Mouse (Mus musculus) urinary bladder, postnatal 14 days (tissue): ENCODE data around the gene Fancd2.

Experiments
- DNase-seq: peaks from one replicate; pipeline ENCODE4 v3.0.0; 2021; ENCODE audit warnings: low spot score

Fancd2 gene

DNA sequence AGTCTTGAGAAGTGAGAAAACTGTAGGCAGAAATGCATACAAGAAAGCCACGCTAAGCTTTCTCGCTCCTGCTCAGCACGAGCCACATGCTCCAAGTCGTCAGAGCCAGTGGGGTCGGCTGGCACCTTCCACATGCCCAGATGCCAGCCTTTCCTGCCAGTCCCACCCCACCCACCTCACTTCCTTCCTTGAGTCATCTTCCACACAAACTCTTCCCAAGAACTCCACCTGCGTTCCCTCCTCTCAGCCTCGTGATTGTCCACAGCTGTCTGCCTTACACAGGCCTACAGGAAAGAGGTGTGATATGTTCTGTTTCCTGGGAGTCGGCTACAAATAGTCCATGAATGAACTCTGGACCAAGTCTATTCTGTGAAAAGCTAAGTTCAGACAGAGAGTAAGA lies 8.1 kb upstream of the Fancd2 start:
- DNase-seq, result no peak

DNA sequence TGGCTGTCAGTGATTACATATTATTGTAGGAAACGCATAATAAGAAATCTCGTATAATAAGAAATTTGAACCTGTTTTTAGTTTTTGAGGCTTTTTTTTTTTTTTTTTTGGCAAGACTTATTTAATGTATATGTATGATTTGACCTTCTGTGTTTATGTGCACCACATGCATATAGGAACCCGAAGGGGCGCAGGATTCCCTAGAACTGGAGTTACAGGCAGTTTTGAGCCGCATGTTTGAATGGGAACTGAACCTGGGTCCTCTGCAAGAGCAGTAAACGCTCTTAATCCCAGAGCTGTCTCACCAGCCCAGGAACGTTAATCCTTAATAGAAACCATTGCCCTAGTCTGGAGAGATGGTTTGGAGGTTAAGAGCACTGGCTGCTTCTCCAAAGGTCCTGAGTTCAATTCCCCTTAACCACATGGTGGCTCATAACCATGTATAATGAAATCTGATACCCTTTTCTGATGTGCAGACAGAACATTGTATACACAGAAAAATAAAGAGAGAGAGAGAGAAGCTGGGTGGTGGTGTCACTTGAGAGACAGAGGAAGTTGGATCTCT lies 440 bp downstream of the Fancd2 start:
- DNase-seq, result no peak

DNA sequence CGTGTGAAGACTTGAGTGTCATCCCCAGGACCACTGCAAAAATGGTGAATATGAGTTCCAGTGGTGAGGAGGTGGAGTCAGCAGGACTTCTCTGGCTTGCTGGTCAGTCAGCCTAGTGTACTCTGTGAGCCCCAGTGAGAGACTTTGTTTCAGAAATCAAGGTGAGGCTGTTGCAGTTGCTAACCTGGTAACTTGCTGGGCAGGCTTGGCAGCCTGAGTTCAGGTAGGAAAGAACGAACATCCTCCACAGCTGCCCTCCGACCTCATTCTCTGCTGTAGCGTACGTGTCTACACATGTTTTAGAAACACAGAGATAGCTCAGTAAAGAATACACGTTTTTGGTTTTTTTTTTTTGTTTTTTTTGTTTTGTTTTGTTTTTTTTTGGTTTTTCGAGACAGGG lies 3.4 kb downstream of the Fancd2 start:
- peak; percentile 63 for DNase-seq

DNA sequence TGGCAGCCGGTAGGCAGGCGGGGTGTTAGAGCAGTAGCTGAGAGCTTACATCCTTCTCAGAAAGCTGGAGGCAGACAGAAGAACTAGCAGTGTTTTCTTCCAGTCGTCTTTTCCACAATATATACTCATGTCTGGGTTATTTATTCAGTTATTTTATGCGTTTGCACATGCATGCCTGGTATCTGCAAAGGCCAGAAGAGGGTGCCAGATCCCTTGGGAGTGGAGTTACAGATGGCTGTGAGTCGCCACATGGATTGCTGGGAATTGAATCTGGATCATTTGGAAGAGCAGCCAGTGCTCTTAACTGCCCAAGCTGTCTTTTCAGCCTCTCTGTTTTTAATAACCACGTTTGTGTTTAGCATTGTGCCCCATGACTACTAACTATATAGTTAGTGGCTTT lies 10.1 kb downstream of the Fancd2 start:
- no peak for DNase-seq

DNA sequence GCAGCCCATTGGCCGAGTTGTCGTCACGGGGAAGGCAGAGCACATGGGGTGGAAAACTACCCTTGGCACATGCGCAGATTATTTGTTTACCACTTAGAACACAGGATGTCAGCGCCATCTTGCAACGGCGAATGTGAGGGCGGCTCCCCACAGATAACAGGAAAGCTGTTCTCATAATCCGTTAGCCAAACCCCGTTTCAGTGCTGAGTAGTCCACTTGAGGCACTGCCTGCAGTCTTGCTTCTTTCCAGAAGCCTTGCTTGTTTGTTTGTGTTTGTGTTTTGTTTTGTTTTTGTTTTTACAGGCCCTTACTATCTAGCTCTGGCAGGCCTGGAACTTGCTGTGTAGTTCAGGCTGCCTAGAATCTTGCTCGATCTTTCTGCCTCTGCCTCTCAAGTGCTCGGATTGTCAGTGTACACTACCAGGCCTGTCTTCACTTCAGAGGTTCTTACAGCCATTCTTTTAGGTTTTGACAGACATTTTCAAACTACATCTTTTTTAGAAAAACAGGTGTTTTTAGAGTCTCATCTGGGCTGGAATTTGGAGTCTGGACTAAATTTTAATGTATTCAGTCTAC lies 12.5 kb downstream of the Fancd2 start:
- no peak for DNase-seq

DNA sequence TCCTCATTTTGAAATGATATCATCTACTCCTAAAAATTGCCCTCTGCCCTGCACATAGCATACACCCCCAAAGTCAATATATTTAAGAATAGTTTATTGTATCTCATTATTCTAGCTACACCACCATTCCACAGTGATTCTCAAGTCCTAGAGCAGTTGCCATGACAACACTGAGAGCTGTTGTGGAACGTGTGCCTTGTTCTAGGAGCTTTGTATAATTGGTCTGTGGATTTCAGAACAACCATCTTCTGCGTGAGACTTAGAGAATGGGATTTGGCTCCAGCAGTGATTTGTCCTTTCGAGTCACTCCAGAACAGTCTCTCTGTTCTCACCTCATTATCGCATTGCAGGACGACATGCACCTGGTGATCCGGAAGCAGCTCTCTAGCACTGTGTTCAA lies 28.3 kb downstream of the Fancd2 start:
- DNase-seq, result no peak

DNA sequence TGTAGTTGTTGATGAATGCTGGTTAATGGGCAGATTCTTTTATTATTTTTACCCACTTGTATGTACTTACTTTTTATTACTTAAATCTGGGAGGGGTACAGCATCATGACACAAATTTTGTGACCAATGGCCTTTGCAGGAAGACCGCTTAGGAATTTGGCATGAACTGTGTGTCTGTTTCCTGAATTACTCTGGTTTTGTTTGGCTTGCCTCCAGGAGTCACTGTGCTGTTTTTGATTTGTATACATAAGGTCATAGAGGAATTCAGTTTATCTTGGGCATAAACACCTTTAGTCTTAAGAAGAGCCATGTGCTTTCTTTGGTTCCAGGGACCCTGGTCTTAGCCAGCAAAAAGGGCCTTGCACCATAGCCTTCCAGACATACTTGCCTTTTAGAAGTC lies 33.1 kb downstream of the Fancd2 start:
- no peak for DNase-seq

DNA sequence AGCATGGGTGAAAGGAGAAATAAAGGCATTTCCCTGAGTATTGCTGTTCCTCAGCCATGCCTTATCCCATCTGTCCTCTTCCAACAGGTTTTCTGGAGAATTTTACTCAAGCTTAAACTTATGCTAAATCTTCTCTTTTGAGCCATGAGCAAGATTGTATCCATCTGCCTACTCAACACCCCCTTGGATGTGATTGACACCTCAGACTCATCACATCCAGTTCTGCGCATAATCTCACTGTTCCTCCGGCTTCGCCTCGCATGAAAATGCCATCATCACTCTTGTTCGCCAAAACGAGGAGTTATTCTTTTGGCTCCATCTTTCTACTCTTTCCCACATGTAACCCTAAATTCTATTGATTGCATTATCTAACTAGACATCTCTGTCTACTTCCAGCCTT lies 44.6 kb downstream of the Fancd2 start:
- no peak for DNase-seq

DNA sequence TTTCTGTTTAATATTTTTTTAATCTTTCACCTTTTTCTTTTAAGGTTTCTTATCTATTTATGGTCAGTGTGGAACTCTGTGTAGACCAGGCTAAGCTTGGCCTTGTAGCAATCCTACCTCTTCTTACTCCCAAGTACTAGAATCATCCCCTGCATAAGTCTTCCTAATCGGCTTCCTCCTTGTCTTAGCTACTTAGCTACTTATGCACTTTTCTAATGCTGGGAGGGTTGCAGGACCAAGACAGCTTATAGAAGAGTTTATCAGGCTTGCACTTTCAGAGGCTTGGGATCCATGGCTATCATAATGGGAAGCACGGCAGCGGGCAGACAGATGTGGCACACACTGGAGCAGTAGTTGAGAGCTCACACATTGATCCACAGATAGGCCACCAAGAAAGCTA lies 47.8 kb downstream of the Fancd2 start:
- no peak for DNase-seq

DNA sequence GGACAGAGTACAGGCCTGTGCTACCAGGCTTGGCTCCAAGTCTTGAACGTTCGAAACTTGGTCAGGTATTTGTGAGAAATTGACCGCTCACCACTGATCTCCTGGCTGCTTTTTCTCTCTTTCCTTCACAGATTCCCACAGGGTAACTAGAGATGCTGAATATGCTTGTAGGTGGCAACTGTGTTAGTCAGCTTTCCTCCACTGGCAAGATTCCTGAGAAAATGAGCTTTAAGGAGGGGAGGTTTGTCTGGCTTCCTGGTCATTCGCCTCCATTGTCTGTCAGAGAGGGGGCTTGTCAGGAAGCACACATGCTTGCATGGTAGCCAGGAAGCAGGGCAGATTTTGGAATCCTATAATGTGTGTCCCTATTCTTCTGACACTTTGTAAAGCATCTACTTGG lies 51.5 kb downstream of the Fancd2 start:
- no peak for DNase-seq

DNA sequence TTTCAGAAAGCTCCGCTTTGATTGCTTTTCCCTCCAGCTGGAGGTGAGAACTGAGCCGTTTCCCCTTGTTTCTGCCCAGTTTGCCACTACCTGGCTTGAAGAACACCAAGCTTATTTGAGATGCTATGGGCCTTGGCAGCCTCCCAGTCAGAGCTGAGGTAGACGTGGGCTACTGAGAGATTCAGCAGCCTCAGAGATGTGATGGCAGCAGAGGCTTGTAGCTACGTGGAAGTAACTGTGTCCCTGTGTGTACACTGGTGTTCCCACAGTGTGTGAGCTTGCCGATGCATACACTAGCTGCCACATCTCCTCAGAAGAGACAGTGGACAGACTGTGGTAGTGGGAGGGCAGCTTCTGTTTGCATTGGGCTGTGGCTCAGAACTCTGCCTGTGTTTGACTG lies 53.6 kb downstream of the Fancd2 start:
- DNase-seq, result no peak

DNA sequence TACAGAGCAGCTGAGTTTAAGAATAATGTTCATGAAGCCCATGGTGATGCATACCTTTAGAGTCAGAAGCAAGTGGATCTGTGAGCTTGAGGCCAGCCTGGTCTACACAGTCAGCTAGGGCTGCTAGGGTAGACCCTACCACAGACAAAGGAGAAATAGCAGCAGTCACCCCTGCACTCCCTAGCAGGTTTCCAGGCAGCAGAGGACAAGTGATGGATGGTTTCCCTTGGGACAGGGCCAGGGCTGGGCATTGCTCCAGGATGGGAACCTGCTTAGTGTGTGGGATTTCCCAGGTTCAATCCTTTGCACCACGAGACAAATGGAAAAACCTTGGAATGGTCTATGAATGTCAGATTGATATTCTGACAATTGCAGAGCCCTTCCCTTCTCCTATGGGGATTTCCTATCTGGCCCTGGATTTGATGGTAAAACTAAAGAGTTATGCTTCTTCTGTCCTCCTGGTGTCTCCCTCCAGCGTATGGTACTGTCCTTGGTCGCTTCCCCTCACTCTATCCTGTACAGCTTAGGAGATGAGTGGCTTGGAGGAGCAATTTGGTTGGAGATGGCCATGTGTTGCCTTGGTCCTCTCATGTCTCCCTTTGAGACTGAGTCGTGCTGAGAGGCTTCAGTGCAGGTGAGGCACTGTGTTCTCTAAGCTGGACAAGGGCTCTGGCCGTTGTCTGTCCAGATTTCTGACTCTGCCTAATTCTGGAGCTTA lies 55.1 kb downstream of the Fancd2 start:
- DNase-seq, result no peak

DNA sequence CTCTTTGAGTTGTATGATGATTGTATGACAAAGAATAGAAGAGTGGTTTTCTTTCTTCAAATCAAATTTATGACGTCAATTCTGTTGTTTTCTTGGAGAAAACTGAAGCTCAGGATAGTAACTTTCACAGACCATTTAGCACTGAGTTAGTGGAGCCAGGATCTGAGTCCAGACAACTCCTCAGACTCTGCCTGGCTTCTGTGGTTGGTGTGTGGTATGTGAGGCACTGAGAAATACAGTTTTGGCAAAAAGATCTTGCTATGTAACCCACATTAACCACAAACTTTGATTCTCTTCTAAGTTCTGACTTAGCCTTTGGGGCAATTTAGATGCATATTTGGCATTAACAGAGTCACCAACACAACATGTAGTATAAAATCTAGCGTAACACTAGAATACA lies 61.2 kb downstream of the Fancd2 start:
- no peak for DNase-seq

DNA sequence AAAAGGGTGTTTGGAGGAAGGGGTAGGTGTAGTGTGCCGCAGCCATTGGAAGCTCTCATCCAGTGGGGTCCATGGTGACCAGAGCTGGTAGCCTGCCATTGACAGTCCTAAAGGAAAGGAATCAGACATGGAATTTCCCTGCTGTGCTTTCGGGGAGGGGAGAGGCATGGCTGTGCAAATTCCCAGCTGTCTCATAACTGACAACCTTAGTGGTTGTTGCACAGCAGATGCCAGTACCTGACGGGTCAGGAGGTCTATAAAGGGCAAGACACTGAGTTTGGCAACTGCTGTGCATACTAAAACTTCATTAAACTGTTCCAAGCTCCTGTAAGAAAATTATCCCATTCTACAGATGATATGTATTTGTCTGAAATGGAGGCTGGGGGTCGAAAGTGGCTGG lies 66.5 kb downstream of the Fancd2 start:
- DNase-seq, result no peak

DNA sequence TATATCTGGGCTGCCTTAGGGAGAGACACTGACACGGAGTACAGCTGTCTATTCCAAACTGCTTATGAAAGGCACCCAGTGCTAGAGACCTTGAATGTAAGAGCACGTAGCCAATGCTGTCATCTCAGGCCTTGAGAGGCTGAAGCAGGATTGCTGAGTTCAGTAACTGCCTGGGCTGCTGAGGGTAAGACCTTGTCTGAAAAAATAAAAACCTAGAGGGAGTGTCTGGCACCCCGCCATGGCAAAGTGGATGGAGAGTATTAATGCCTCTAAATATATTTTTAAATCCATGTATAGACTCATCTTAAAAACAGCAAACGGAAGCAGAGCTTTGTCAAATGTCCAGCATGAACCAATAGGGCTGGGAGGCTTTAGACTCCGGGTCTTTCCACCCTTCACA lies 68.4 kb downstream of the Fancd2 start:
- DNase-seq, result no peak

DNA sequence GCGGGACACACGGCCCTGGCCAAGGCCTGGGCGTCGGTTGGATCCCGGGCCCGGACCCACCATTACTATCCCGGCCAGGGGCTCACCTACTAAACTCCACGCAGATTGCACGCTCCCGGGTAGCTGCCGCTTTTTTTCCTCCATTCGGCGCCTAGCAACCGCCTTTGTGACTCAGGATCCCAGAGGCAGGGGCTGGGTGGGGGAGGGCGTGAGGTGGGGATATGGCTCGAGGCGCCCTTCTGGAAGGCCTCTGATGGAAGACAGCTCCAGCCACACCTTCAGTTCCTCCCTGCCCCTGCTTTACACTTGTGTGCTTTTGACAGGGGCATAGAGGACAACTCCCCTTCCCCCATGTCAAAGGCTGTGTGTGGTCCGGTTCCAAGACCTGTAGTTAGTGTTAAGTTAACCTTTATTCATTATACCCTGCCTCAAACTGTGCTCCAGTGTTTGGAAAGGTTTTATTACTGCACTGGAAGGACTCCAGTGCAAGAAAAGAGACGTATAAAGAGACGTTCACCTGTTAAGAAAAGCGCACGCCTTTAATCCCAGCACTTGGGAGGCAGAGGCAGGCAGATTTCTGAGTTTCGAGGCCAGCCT lies 69.2 kb downstream of the Fancd2 start, which contains the start of gene Fancd2os:
TSS of gene Fancd2os (minus strand) at position 173 of the 597 bp plus-strand sequence.
- DNase-seq, result no peak

DNA sequence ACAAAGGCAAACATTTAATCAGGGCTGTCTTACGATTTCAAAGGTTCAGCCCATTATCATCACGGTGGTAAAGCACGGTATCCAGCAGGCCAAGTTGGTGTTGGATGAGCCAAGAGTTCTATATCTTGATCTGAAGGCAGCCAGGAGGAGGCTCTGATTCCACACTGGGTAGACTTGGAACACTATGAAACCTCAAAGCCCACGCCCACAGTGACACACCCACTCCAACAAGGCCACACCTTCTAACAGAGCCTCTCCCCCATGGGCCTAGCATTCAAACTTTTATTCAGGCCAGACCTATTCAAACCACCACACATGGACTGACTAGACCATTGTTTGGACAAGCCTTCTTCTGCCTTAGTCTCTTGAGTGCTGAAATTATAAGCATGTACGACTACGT lies 71.3 kb downstream of the Fancd2 start:
- DNase-seq, result no peak

DNA sequence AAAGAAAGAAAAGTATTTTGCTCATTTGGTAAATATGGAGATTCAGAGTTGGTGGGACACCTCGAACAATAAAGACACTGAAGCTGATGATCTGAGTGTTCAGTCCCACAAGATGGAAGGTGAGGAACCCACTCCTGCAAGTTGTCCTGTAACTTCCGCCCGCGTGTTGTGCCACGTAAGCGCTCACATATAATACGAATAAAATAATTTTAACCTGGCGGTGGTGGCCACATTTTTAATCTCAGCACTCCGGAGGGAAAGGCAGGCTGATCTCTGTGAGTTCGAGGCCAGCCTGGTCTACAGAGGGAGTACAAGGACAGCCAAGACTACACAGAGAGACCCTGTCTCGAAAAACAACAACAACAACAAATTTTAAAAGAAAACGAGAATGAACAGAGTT lies 72.5 kb downstream of the Fancd2 start:
- no peak for DNase-seq

DNA sequence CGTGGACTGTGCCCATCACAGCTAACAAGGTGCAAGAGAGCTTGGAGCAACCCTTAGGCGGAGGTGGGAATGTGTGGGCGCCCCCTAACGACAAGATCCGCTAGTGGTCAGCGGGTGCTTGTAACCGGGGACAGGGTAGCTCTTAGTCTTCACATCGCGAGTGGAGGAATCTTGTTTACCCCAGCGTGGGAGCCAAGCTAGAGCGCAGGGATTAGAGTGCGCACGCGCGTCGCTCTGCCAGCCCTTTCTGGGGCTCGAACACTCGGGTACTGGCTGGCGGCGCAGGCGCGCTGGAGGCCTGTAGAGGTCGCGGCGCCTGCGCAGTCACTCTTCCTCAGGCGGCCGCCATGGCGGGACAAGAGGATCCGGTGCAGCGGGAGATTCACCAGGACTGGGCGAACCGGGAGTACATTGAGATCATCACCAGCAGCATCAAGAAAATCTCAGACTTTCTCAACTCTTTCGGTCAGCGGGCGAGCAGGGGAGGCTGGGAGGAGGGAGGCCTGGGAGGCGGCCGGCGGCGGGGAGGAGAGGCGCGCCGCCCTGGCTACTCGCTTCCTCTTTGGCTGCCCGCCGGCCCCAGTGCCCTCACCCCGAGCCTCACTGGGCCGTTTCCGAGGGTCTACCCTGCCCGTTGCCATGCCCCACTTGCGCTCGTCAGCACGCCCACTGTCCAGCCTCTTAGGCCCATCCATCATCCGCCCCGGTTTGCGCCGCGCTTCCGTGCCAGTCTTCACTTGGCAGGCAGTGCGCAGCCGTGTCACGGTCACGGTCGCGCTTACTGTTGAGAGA lies 73.1 kb downstream of the Fancd2 start, which contains the start of gene Brk1:
TSS of gene Brk1 (plus strand) at position 341 of the 792 bp plus-strand sequence.
- peak; percentile 89 for DNase-seq

DNA sequence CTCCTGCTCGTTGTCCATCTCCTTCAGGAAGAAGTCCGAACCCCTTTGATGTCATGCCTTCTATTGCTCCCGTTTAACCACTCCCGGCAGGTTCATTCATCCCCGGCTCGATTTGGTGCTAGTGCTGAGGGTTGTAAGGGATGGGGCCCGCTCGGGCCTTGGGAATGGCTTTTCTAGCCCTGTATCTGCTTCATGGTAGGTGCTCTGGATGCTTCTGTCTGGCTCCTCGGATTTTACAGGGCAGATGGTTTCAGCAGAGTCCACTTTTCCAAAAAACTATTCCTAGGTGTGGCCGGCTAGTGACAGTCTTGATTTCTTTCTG lies 73.7 kb downstream of the Fancd2 start:
- no peak for DNase-seq

DNA sequence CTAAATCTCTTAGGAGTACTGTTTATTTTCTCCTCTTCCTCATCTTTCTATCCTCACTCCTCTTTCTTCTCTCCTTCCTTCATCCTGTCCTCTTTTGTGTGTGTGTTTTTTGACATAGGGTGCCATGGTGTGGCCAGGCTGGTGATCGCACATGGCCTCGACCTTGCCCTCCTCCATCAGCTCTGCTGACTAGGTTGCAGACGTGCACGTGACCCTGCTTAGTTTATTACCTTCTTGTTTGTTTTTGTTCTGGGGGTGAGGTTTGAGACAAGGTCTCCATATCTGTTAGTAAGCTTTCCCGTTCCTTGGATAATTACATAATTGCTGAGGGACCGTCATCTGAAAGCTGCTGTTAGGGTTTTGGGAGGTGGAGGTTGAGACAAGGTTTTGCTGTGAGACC lies 77.4 kb downstream of the Fancd2 start:
- DNase-seq, result no peak

DNA sequence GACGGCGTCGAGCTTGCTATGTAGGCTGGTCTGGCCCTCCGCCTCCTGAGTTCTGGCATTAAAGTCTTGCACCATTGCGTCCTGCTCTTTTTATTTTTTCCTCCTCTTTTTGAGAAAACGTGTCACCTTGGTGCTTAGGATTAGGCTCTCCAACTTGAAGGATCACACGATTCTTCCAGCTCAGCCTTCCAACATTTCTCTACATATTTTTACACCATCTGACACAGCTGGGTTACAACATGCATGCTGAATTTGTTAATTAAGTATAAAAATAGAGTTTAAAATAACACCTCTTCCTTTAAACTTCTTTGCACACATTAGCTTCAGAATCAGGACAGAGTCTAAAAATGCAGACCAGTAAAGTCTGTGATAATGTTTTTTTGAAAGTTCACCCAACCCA lies 77.8 kb downstream of the Fancd2 start:
- no peak for DNase-seq
